Mouse (Mus musculus) olfactory bulb, adult 2 months (tissue): ENCODE measurements at regions not wholly inside any gene's neighbourhood (a gene's known extent, or its start where the extent isn't known, plus 50 kb on each side); places are given as distances from the start of the nearest gene placed in this dataset.

ENCODE experiments used
- H3K27ac ChIP-seq: fragments of 200-500 bp; 2 replicates; pipeline ENCODE4 v1.5.1; 2012; ENCODE audit warnings: low read depth, low read length; ENCODE audit not compliant: insufficient read depth
- H3K4me1 ChIP-seq: fragments of 200-500 bp; 2 replicates; pipeline ENCODE4 v1.6.1; 2012; ENCODE audit warnings: low read length; ENCODE audit not compliant: control insufficient read depth, insufficient read depth
- H3K4me3 ChIP-seq: fragments of 200-500 bp; 2 replicates; pipeline ENCODE4 v1.5.1; 2012; ENCODE audit warnings: mild to moderate bottlenecking, low read depth, low read length, moderate library complexity; ENCODE audit not compliant: insufficient read depth
- CTCF ChIP-seq: fragments of 200-500 bp; IDR thresholded peaks from 2 replicates; pipeline ENCODE4 v1.5.1; 2012; ENCODE audit warnings: low read depth, mild to moderate bottlenecking, low read length, moderate library complexity; ENCODE audit not compliant: insufficient read depth
- POLR2A ChIP-seq: fragments of 200-500 bp; IDR thresholded peaks from 2 replicates; pipeline ENCODE4 v1.6.1; 2012; ENCODE audit warnings: mild to moderate bottlenecking, low read depth, low read length, moderate library complexity; ENCODE audit not compliant: insufficient read depth
- WGBS: fragments of 180-500 bp; shearing (Covaris S2); methylation state at CpG from one replicate; pipeline ENCODE4 v1.1.7; 2018; 5-methylcytosine and 5-hydroxymethylcytosine counted together

GRCm38 (mm10) chr2:147247238-147247637 is 53.2 kb upstream of the Nkx2-2 start:
- no peak for TF ChIP-seq POLR2A
- no peak for TF ChIP-seq CTCF
- 88% methylated on average over 8 of the region's 8 CpGs for WGBS

DNA sequence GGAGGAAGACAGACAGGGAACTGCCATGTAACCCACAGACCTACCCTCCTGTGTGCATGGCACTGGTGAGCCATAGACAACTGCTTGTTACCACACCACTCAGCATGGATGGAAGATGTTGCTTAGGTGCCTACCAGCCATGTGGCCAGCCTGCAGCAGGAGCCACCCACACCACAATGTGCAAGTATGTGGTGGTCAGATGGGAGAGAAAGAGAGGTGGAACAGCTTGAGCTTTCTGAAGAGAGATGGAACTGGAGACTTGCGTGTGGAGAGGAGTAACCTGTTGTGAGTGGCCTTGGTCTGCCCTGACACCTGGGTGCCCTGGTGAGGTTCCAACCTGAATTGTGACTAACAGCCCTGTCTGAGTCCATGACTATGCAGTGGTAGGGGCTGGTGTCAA is 50.4 kb upstream of the Nkx2-2 start:
- Histone ChIP-seq H3K4me3 (no peak overlapping the region), H3K27ac (no peak overlapping the region), H3K4me1 (no peaks in the 10 kb centered on the region)
- WGBS, result 96% methylated on average over 1 of the region's 1 CpGs
- TF ChIP-seq CTCF, result no peak
- no peak for TF ChIP-seq POLR2A

More at GRCm38 (mm10) chr2:147247238-147247637, 53.2 kb upstream of the Nkx2-2 start:
- H3K4me3 ChIP-seq, result no peak overlapping the region
- H3K4me1 ChIP-seq, result no peaks in the 10 kb centered on the region
- no peak overlapping the region for H3K27ac ChIP-seq
